Mouse (Mus musculus) CD4-positive, CD25-positive, alpha-beta regulatory T cell, adult 4 months (primary cell): Measurements from ENCODE around the gene Padi3. TPM values are rescaled to one million over a fixed set of nuclear protein-coding genes. Genes with fewer than 3 reads are reported as not detected.

ENCODE experiments used
- ATAC-seq: one replicate; pipeline ENCODE4 v1.8.0; 2017
- polyA plus RNA-seq, 2 experiments: library from polyadenylated mRNA; unstranded; fragments of 100-300 nt; shearing (Covaris generic); gene quantifications; one replicate each; pipeline ENCODE4 v1.2.1; 2017

Padi3 gene
- polyA plus RNA-seq, 2 experiments from 2014 or later = 0.15 to 0.32 TPM

- ATAC-seq = peak; percentile 69
Observed at GRCm38 (mm10) chr4:140815996-140816917, 5.8 kb upstream of the Padi3 start.

GRCm38 (mm10) chr4:140815496-140815895 lies 5.0 kb upstream of the Padi3 start:
- ATAC-seq = peak; percentile 73

- ATAC-seq = peak; percentile 48
Observed at GRCm38 (mm10) chr4:140814241-140815225, 4.1 kb upstream of the Padi3 start.

- ATAC-seq = no peak
Observed at GRCm38 (mm10) chr4:140813358-140814185, 3.1 kb upstream of the Padi3 start.

GRCm38 (mm10) chr4:140812609-140813008 lies 2.2 kb upstream of the Padi3 start:
- ATAC-seq = no peak

GRCm38 (mm10) chr4:140812191-140812590 lies 1.7 kb upstream of the Padi3 start:
- no peak for ATAC-seq

- ATAC-seq = no peak
Observed at GRCm38 (mm10) chr4:140809118-140809517, 1.3 kb downstream of the Padi3 start.

- no peak for ATAC-seq
Observed at GRCm38 (mm10) chr4:140804601-140805000, 5.8 kb downstream of the Padi3 start.

GRCm38 (mm10) chr4:140801364-140801763 lies 9.1 kb downstream of the Padi3 start:
- no peak for ATAC-seq

GRCm38 (mm10) chr4:140796786-140797185 lies 13.7 kb downstream of the Padi3 start:
- ATAC-seq = no peak

GRCm38 (mm10) chr4:140794678-140795077 lies 15.8 kb downstream of the Padi3 start:
- ATAC-seq = no peak

GRCm38 (mm10) chr4:140793795-140794194 lies 16.7 kb downstream of the Padi3 start:
- no peak for ATAC-seq

GRCm38 (mm10) chr4:140792584-140792983 lies 17.9 kb downstream of the Padi3 start:
- ATAC-seq = no peak

- no peak for ATAC-seq
Observed at GRCm38 (mm10) chr4:140791071-140791470, 19.4 kb downstream of the Padi3 start.

- ATAC-seq = no peak
Observed at GRCm38 (mm10) chr4:140789983-140790382, 20.5 kb downstream of the Padi3 start.

- ATAC-seq = peak; percentile 67
Observed at GRCm38 (mm10) chr4:140788983-140789382, 21.5 kb downstream of the Padi3 start.

GRCm38 (mm10) chr4:140788264-140788663 lies 22.2 kb downstream of the Padi3 start:
- no peak for ATAC-seq

- ATAC-seq = no peak
Observed at GRCm38 (mm10) chr4:140787414-140787813, 23.0 kb downstream of the Padi3 start.

- no peak for ATAC-seq
Observed at GRCm38 (mm10) chr4:140785217-140785616, 25.2 kb downstream of the Padi3 start.

- ATAC-seq = no peak
Observed at GRCm38 (mm10) chr4:140784292-140784945, 26.0 kb downstream of the Padi3 start.

GRCm38 (mm10) chr4:140782821-140783220 lies 27.6 kb downstream of the Padi3 start:
- no peak for ATAC-seq

GRCm38 (mm10) chr4:140780507-140780906 lies 29.9 kb downstream of the Padi3 start:
- ATAC-seq = no peak
